Mouse (Mus musculus) midbrain, postnatal 0 days (tissue): ENCODE results near the gene Spout1. TPM values are rescaled to one million over a fixed set of nuclear protein-coding genes. Genes with fewer than 3 reads are reported as not detected.
"Not testable (repeated sequence)": the region's sequence is repeated elsewhere in the genome, so short reads cannot be mapped to it uniquely, and the experiment has no call there.

ENCODE experiments used
- ATAC-seq: fragments of 200-750 bp; cut with Nextera tagmentation; 2 replicates; pipeline ENCODE4 v1.8.0; 2017; ENCODE audit warnings: moderate number of reproducible peaks, mild to moderate bottlenecking, moderate TSS enrichment, moderate library complexity; ENCODE audit not compliant: low FRiP score
- DNase-seq: peaks from one replicate; pipeline ENCODE4 v3.0.0-alpha.2; 2015; ENCODE audit warnings: low spot score
- H3K27ac ChIP-seq: fragments of 300-500 bp; sonication (generic); 2 replicates; pipeline ENCODE4 v1.5.1; 2014; ENCODE audit warnings: low read depth, mild to moderate bottlenecking, low read length, mixed read lengths
- H3K27me3 ChIP-seq: fragments of 300-500 bp; sonication (generic); 2 replicates; pipeline ENCODE4 v1.6.1; 2014; ENCODE audit warnings: low read length, control low read depth, mixed read lengths; ENCODE audit not compliant: insufficient read depth
- H3K36me3 ChIP-seq: fragments of 300-500 bp; sonication (generic); 2 replicates; pipeline ENCODE4 v1.6.1; 2014; ENCODE audit warnings: low read length, control low read depth, mixed read lengths; ENCODE audit not compliant: insufficient read depth
- H3K4me1 ChIP-seq: fragments of 300-500 bp; sonication (generic); 2 replicates; pipeline ENCODE4 v1.6.1; 2014; ENCODE audit warnings: mild to moderate bottlenecking, control low read depth, antibody characterized with exemption, low read length, mixed read lengths; ENCODE audit not compliant: insufficient read depth
- H3K4me2 ChIP-seq: fragments of 300-500 bp; sonication (generic); 2 replicates; pipeline ENCODE4 v1.6.1; 2014; ENCODE audit warnings: low read depth, mild to moderate bottlenecking, low read length, mixed read lengths; ENCODE audit not compliant: poor library complexity, severe bottlenecking
- H3K4me3 ChIP-seq: fragments of 300-500 bp; sonication (generic); 2 replicates; pipeline ENCODE4 v1.5.1; 2014; ENCODE audit warnings: low read depth, mild to moderate bottlenecking, low read length, moderate library complexity
- H3K9ac ChIP-seq: fragments of 300-500 bp; sonication (generic); replicated peaks from 2 replicates; pipeline ENCODE4 v1.6.1; 2014; ENCODE audit warnings: mild to moderate bottlenecking, low read length, moderate library complexity, mixed read lengths; ENCODE audit not compliant: poor library complexity, severe bottlenecking
- H3K9me3 ChIP-seq: fragments of 300-500 bp; sonication (generic); 2 replicates; pipeline ENCODE4 v1.6.1; 2016; ENCODE audit warnings: low read length, control low read depth
- CTCF ChIP-seq: IDR thresholded peaks from 2 replicates; pipeline ENCODE4 v1.5.1; 2016; ENCODE audit warnings: antibody characterized with exemption, mild to moderate bottlenecking
- WGBS: fragments of 180-500 bp; shearing (Covaris S2); extraction: QIAGEN DNeasy Blood & Tissue Kit; methylation state at CpG from one replicate; pipeline ENCODE4 v1.1.7; 2014; 5-methylcytosine and 5-hydroxymethylcytosine counted together
- polyA plus RNA-seq: library from polyadenylated mRNA; unstranded; fragments of >200 nt; fragmentation: Nextera tagmentation; extraction: Ambion mirVana; gene quantifications from 2 replicates; pipeline ENCODE4 v1.2.1, GENCODE M21; 2015
- total RNA-seq: library from RNA; depleted of rRNA; stranded (reverse); fragments of >200 nt; gene quantifications from 2 replicates; pipeline ENCODE4 v1.2.3, GENCODE M21; 2014

Spout1 gene
- total and polyA plus RNA-seq, 2 experiments from 2014 or later, result 47.6 to 55.9 TPM

DNA sequence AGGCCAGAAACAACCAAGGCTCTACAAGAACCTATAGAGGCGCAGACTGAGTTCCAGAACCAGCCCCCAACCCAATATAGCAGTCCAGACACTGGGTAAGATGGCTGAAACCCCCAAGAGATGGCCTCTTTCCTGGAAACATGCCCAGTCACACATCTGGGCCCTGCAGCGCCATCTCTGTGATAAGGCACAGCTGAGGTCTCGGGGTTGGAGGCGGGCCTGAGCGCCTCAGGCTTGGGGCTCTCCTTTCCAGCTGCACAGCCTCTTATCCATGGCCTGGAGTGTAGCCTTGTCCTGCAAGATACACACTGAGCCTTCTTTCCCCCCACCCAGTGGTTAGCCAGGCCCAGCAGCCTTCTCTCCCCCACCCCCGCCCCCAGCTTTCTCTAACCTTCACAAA, 7.0 kb upstream of the Spout1 start:
- H3K4me3 ChIP-seq, result no peak overlapping the region
- H3K36me3 ChIP-seq, result peaks cover 11% of the 10 kb centered on the region
- H3K4me1 ChIP-seq, result no peaks in the 10 kb centered on the region
- DNase-seq, result no peak
- no peak overlapping the region for H3K4me2 ChIP-seq
- no peak for TF ChIP-seq CTCF
- H3K9me3 ChIP-seq, result no peaks in the 10 kb centered on the region
- H3K27me3 ChIP-seq, result no peaks in the 10 kb centered on the region
- no peak overlapping the region for H3K9ac ChIP-seq
- 90% methylated on average over 6 of the region's 6 CpGs for WGBS
- no peak overlapping the region for H3K27ac ChIP-seq
- ATAC-seq, result no peak

DNA sequence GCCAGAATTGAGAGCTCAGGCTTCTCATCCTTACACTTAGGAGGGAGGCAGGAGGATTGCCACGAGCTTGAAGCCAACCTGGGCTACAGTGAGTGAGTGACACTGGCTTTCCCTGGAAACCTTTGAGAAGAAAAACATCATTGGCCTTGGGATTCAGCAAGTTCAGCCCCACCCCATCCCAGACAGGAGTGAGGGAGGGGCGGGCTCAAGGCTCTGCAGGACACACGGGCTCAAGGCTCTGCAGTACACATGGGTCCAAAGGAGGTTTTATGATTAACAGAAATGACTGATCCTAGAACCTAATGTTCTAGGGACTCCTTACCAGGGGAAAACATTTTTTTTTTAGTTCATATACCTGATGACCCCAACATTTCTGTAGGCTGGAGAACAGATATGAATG, 5.5 kb upstream of the Spout1 start:
- Histone ChIP-seq H3K27me3 (no peaks in the 10 kb centered on the region), H3K9ac (no peak overlapping the region), H3K27ac (no peak overlapping the region), H3K9me3 (no peaks in the 10 kb centered on the region), H3K4me1 (no peaks in the 10 kb centered on the region), H3K4me2 (no peak overlapping the region), H3K36me3 (peaks cover 11% of the 10 kb centered on the region), H3K4me3 (no peak overlapping the region)
- no peak for ATAC-seq
- WGBS, result 73% methylated on average over 3 of the region's 3 CpGs
- DNase-seq, result no peak
- no peak for TF ChIP-seq CTCF

DNA sequence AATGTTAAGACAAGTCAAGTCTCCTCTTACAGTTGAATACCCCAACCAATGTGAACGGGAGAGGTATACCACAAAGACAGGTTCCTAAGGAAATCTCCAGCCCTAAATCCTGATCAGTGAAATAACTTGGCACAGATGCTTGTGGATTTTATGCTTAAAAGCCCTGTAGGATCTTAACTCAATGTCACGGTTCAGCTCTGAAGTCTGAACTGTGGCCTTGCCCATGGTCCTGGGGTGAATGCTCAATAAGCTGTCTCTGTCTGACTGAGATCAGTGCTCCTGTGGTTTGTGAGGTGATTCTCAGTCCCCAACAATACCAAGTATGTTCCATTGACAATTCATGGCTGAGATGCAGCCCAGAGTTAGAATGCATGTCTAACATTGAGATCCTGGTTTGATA, 4.2 kb upstream of the Spout1 start:
- no peak overlapping the region for H3K27ac ChIP-seq
- H3K4me2 ChIP-seq, result no peak overlapping the region
- TF ChIP-seq CTCF, result no peak
- ATAC-seq, result no peak
- H3K9me3 ChIP-seq, result no peaks in the 10 kb centered on the region
- H3K36me3 ChIP-seq, result peaks cover 11% of the 10 kb centered on the region; the same call in 1 of the 2 replicates
- no peak for DNase-seq
- H3K4me1 ChIP-seq, result peaks cover 3% of the 10 kb centered on the region; the same call in 1 of the 2 replicates
- no peaks in the 10 kb centered on the region for H3K27me3 ChIP-seq
- 73% methylated on average over 2 of the region's 2 CpGs for WGBS
- H3K9ac ChIP-seq, result no peak overlapping the region
- H3K4me3 ChIP-seq, result no peak overlapping the region

DNA sequence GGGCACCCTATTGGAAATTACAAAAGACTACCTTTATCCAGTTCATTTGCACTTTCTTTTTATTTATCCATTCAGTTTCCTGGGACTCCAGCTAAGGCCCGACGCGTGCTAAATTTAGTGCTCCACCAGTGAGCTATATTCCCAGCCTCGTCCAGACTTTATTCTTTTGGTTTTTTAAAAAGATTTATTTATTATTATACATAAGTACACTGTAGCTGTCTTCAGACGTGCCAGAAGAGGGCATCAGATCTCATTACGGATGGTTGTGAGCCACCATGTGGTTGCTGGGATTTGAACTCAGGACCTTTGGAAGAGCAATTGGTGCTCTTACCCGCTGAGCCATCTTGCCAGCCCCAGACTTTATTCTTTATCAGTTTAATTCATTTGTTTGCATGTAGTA, 452 bp upstream of the Spout1 start:
- TF ChIP-seq CTCF, result peak; percentile 20; the same call in 1 of the 2 replicates
- not testable (repeated sequence) for H3K27me3 ChIP-seq, DNase-seq, H3K9me3 ChIP-seq, H3K9ac ChIP-seq, H3K4me1 ChIP-seq, H3K27ac ChIP-seq
- Histone ChIP-seq H3K4me2 (peak overlapping the region; percentile 63), H3K36me3 (peaks cover 27% of the 10 kb centered on the region), H3K4me3 (peak overlapping the region; percentile 53)
- 37% methylated on average over 7 of the region's 7 CpGs for WGBS
- peak; percentile 19 for ATAC-seq

GRCm38 (mm10) chr2:30176561-30176960, 1.7 kb downstream of the Spout1 start:
- WGBS, result 97% methylated on average over 2 of the region's 2 CpGs
- H3K9ac ChIP-seq, result no peak overlapping the region
- DNase-seq (no peak), ATAC-seq (no peak)
- no peak overlapping the region for H3K27ac ChIP-seq
- H3K9me3 ChIP-seq, result no peaks in the 10 kb centered on the region
- no peak for TF ChIP-seq CTCF
- H3K4me3 ChIP-seq, result no peak overlapping the region
- no peaks in the 10 kb centered on the region for H3K27me3 ChIP-seq
- no peak overlapping the region for H3K4me2 ChIP-seq
- H3K36me3 ChIP-seq, result peaks cover 39% of the 10 kb centered on the region
- H3K4me1 ChIP-seq, result peaks cover 15% of the 10 kb centered on the region

DNA sequence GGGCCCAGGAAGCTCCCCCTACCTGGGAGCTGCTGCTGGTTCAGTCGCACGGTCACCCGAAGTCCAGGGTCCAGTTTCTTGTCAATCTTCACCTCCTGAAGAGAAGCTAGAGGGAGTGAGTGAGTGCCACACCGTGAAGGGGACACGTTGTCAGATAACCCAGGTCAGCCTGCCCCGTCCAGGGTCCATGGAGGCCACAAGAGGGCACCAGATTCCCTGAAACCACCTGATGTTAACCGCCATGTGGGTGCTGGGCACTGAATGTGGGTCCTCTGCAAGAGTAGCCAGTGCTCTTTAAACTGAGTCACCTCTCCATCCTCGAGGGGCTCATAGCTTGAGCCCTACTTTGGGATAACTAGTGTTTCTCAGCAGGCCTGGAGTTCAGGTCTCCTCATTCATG, 2.4 kb downstream of the Spout1 start:
- 88% methylated on average over 8 of the region's 8 CpGs for WGBS
- ATAC-seq, result no peak
- H3K9ac ChIP-seq, result no peak overlapping the region

More for the DNA sequence above, 2.4 kb downstream of the Spout1 start:
- no peak overlapping the region for H3K4me2 ChIP-seq
- no peaks in the 10 kb centered on the region for H3K9me3 ChIP-seq
- peaks cover 15% of the 10 kb centered on the region for H3K4me1 ChIP-seq
- H3K4me3 ChIP-seq, result no peak overlapping the region
- DNase-seq, result no peak
- H3K27me3 ChIP-seq, result no peaks in the 10 kb centered on the region
- H3K36me3 ChIP-seq, result peaks cover 39% of the 10 kb centered on the region
- no peak for TF ChIP-seq CTCF
- no peak overlapping the region for H3K27ac ChIP-seq
